Mouse (Mus musculus) lung, embryonic 16.5 days (tissue): ENCODE data around the gene Arl4a. TPM values are rescaled to one million over a fixed set of nuclear protein-coding genes. Genes with fewer than 3 reads are reported as not detected.

Experiments used
- ATAC-seq: fragments of 200-750 bp; cut with Nextera tagmentation; 2 replicates; pipeline ENCODE4 v1.8.0; 2017; ENCODE audit warnings: low read depth, mild to moderate bottlenecking, moderate library complexity
- H3K27ac ChIP-seq: fragments of 300-500 bp; sonication (generic); 2 replicates; pipeline ENCODE4 v1.5.1; 2014; ENCODE audit warnings: mild to moderate bottlenecking, control low read depth, low read length
- H3K27me3 ChIP-seq: fragments of 300-500 bp; sonication (generic); 2 replicates; pipeline ENCODE4 v1.6.1; 2014; ENCODE audit warnings: low read depth, low read length, mixed read lengths; ENCODE audit not compliant: control insufficient read depth, insufficient read depth
- H3K36me3 ChIP-seq: fragments of 300-500 bp; sonication (generic); 2 replicates; pipeline ENCODE4 v1.6.1; 2014; ENCODE audit warnings: low read length; ENCODE audit not compliant: control insufficient read depth, insufficient read depth
- H3K4me1 ChIP-seq: fragments of 300-500 bp; sonication (generic); replicated peaks from 2 replicates; pipeline ENCODE4 v1.6.1; 2014; ENCODE audit warnings: low read length, mixed read lengths; ENCODE audit not compliant: control insufficient read depth, insufficient read depth
- H3K4me2 ChIP-seq: fragments of 300-500 bp; sonication (generic); 2 replicates; pipeline ENCODE4 v1.6.1; 2014; ENCODE audit warnings: low read depth, low read length, control low read depth
- H3K4me3 ChIP-seq: fragments of 300-500 bp; sonication (generic); 2 replicates; pipeline ENCODE4 v1.5.1; 2014; ENCODE audit warnings: mild to moderate bottlenecking, low read length, control low read depth
- H3K9ac ChIP-seq: fragments of 300-500 bp; sonication (generic); 2 replicates; pipeline ENCODE4 v1.6.1; 2014; ENCODE audit warnings: low read length, control low read depth
- H3K9me3 ChIP-seq: fragments of 300-500 bp; sonication (generic); 2 replicates; pipeline ENCODE4 v1.6.1; 2016; ENCODE audit warnings: low read length; ENCODE audit not compliant: control insufficient read depth
- WGBS: fragments of 180-500 bp; shearing (Covaris S2); extraction: QIAGEN DNeasy Blood & Tissue Kit; methylation state at CpG from one replicate; pipeline ENCODE4 v1.1.7; 2014; 5-methylcytosine and 5-hydroxymethylcytosine counted together
- polyA plus RNA-seq: library from polyadenylated mRNA; unstranded; fragments of >200 nt; fragmentation: Nextera tagmentation; extraction: Ambion mirVana; gene quantifications from 2 replicates; pipeline ENCODE4 v1.2.1, GENCODE M21; 2015

Gene Arl4a
- polyA plus RNA-seq, 1 experiment from 2014 or later: 30.9 TPM

DNA sequence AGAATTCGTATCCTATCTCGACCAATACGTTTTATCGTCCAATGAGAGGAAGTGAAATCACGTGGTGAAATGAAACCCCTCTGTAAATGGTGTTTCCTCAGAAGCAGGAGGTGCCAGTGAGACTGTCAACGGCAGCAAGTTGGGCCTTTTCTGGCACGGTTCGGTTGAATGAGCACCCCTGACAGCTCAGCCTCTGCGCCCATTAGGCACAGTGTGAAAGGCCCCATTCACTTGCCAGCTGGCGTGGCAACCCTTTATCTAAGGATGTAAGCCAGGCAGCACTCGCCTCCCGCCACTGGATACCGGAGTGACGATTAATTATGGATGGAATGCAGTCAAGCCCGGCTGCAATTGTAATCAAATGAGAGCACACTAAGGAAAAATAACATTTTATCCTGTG lies 81.4 kb downstream of the Arl4a start:
- WGBS: 63% methylated on average over 15 of the region's 15 CpGs
- no peak overlapping the region for H3K4me3 ChIP-seq
- H3K4me1 ChIP-seq: no peaks in the 10 kb centered on the region
- H3K27me3 ChIP-seq: no peaks in the 10 kb centered on the region
- H3K36me3 ChIP-seq: no peaks in the 10 kb centered on the region
- no peak overlapping the region for H3K27ac ChIP-seq
- no peak for ATAC-seq
- no peak overlapping the region for H3K9ac ChIP-seq
- H3K4me2 ChIP-seq: no peak overlapping the region
- H3K9me3 ChIP-seq: no peaks in the 10 kb centered on the region

Other genes starting within 250 kb of the Arl4a start
- 0.69 and 1.3 TPM in 2 replicates for gene Scin, start 96.2 kb upstream of the Arl4a start, polyA plus RNA-seq
- gene Lsmem1, start 161.5 kb upstream of the Arl4a start, polyA plus RNA-seq: 0.65 and 0.88 TPM in 2 replicates
- gene Ifrd1, start 210.5 kb upstream of the Arl4a start, polyA plus RNA-seq: 112 and 117 TPM in 2 replicates